Mouse (Mus musculus) embryonic facial prominence, embryonic 15.5 days (tissue): ENCODE measurements around the gene Gramd2. TPM values are rescaled to one million over a fixed set of nuclear protein-coding genes. Genes with fewer than 3 reads are reported as not detected.

ENCODE experiments used
- ATAC-seq: fragments of 200-750 bp; cut with Nextera tagmentation; 2 replicates; pipeline ENCODE4 v1.8.0; 2017; ENCODE audit warnings: low read depth, moderate TSS enrichment; ENCODE audit not compliant: insufficient number of reproducible peaks, low FRiP score, low TSS enrichment
- H3K27ac ChIP-seq: fragments of 300-500 bp; sonication (generic); replicated peaks from 2 replicates; pipeline ENCODE4 v1.5.1; 2015; ENCODE audit warnings: mild to moderate bottlenecking, inconsistent platforms
- H3K27me3 ChIP-seq: fragments of 300-500 bp; sonication (generic); 2 replicates; pipeline ENCODE4 v1.6.1; 2015; ENCODE audit warnings: inconsistent platforms
- H3K36me3 ChIP-seq: fragments of 300-500 bp; sonication (generic); 2 replicates; pipeline ENCODE4 v1.6.1; 2015; ENCODE audit warnings: mild to moderate bottlenecking, inconsistent platforms
- H3K4me1 ChIP-seq: fragments of 300-500 bp; sonication (generic); 2 replicates; pipeline ENCODE4 v1.6.1; 2015; ENCODE audit warnings: inconsistent platforms
- H3K4me2 ChIP-seq: fragments of 300-500 bp; sonication (generic); replicated peaks from 2 replicates; pipeline ENCODE4 v1.6.1; 2015; ENCODE audit warnings: mild to moderate bottlenecking, inconsistent platforms
- H3K4me3 ChIP-seq: fragments of 300-500 bp; sonication (generic); replicated peaks from 2 replicates; pipeline ENCODE4 v1.5.1; 2015; ENCODE audit warnings: mild to moderate bottlenecking, inconsistent platforms
- H3K9ac ChIP-seq: fragments of 300-500 bp; sonication (generic); 2 replicates; pipeline ENCODE4 v1.6.1; 2015; ENCODE audit warnings: inconsistent platforms
- H3K9me3 ChIP-seq: fragments of 300-500 bp; sonication (generic); replicated peaks from 2 replicates; pipeline ENCODE4 v1.6.1; 2016; ENCODE audit warnings: inconsistent platforms
- WGBS: fragments of 180-500 bp; shearing (Covaris S2); methylation state at CpG from one replicate; pipeline ENCODE4 v1.1.7; 2015; 5-methylcytosine and 5-hydroxymethylcytosine counted together
- polyA plus RNA-seq: library from polyadenylated mRNA; unstranded; fragments of >200 nt; fragmentation: Nextera tagmentation; extraction: Ambion mirVana; gene quantifications from 2 replicates; pipeline ENCODE4 v1.2.1, GENCODE M21; 2015

Gramd2 gene
- 6.6 and 7.6 TPM in 2 replicates for polyA plus RNA-seq

DNA sequence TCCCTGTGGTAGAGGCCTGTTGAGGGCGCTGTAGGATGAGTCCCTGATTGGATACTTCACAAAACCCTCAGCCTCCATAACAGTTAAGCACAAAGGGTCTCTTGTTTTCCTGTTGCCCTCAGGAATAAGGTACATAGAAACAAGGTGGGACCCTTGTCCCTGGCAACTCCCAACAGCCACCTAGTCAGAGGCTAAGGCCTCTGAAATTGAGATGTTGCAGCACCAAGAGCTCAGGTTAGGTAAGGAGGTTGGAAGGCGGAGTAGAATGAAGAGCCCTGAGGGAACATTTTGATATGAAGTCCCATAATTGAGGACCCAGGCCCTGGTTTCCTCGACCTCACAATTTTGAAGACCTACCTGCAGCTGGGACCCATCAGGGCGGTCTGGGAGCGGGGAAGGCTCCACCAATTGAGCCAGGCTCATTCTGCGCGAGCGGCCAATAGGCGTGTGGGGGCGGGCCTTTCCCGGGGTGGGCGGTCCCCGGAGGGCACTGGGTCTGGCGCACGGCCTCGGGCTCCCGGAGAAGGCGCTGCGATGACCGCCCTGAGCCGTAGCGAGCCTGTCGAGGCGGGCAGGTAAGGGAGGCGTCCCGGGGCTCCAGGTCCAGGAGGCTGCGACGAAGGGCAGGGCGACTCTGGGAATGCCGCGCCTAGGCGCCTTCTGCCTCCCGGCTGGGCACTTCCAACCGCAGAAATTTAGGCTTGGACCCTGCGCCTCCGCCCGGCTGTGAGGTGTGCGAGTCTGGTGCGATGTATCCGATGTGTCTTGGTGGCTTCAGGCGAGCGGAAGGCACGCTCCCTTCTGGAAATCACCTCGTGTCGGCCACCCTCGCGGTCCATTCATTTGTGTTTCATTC, at the start of gene Gramd2:
Gene Gramd2, plus strand, starts transcription at position 467 of the 856 bp plus-strand sequence.
- WGBS: 1% methylated on average over 47 of the region's 47 CpGs
- Histone ChIP-seq H3K4me1 (peaks cover 14% of the 10 kb centered on the region), H3K27ac (peak within 1 kb of the TSS; percentile 76), H3K9me3 (no peaks in the 10 kb centered on the region), H3K4me2 (peak within 1 kb of the TSS; percentile 91), H3K36me3 (peaks cover 45% of the 10 kb centered on the region), H3K4me3 (peak within 1 kb of the TSS; percentile 50), H3K27me3 (no peaks in the 10 kb centered on the region), H3K9ac (0 out of 2 replicates have a peak within 1 kb of the TSS, but pooled peaks have one; percentile 16)
- ATAC-seq: peak; percentile 90

DNA sequence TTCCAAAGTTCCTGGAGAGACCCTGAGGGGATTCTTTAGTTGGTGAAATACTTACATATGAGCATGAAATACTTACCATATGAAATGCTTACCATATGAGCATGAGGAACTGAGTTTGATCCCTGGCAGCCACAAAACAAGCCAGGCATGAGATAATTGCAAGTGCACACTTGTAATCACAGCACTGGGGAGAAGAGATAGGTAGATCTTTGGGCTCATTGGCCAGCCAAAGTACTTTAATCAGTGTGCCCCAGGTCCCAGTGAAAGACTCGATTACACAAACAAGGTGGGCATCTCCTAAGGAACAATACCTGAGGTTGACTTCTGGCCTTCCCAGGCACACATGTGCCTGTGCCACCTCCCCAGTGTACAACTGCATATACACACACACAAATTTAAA, 41.6 kb upstream of the Gramd2 start:
- Histone ChIP-seq H3K4me1 (0 out of 2 replicates have a peak, but pooled peaks cover 3% of the 10 kb centered on the region), H3K27ac (no peak overlapping the region; the same call in 1 of the 2 replicates), H3K4me2 (no peak overlapping the region), H3K9ac (no peak overlapping the region), H3K9me3 (no peaks in the 10 kb centered on the region), H3K27me3 (no peaks in the 10 kb centered on the region), H3K4me3 (no peak overlapping the region), H3K36me3 (peaks cover 68% of the 10 kb centered on the region)
- WGBS: 35% methylated on average over 1 of the region's 1 CpGs
- no peak for ATAC-seq

DNA sequence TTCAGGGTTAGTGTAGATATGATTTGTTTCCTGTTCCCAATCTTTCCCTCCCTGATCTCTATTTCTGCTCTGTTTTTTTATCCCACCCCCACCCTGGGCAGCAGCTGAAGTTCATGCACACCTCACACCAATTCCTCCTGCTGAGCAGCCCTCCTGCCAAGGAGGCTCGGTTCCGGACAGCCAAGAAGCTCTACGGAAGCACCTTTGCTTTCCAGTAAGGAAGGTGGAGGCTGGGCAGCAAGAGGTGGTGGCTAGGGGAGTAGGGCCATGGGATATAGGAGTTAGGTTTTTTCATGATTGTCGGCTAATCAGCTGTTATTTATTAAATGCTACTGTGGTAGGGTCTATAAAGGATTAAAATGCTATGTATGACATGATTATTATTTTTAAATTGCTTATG, 40.0 kb upstream of the Gramd2 start:
- H3K27me3 ChIP-seq: no peaks in the 10 kb centered on the region
- H3K27ac ChIP-seq: no peak overlapping the region
- ATAC-seq: no peak
- no peaks in the 10 kb centered on the region for H3K9me3 ChIP-seq
- no peak overlapping the region for H3K4me3 ChIP-seq
- 88% methylated on average over 4 of the region's 4 CpGs for WGBS
- H3K4me2 ChIP-seq: no peak overlapping the region
- 0 out of 2 replicates have a peak, but pooled peaks cover 3% of the 10 kb centered on the region for H3K4me1 ChIP-seq
- H3K9ac ChIP-seq: no peak overlapping the region
- H3K36me3 ChIP-seq: peaks cover 56% of the 10 kb centered on the region

DNA sequence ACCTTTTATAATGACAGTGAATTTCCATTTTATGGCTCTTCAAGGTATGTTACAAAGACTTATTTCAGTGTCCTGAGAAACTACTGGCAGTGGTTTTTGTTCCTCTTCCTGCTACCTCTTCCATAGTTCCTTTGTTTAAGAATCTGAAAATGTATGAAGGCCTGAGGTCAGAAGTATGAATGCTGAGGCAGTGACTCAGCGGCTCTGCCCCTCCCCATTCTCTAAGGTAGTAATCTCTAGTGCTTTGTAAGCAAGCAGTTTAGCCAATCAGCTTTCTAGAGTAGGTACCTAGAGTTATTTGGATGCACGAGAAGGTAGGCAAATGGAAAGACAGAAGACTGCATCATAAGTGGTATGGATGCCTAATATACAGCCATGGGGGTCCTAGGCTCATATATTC, 38.6 kb upstream of the Gramd2 start:
- WGBS: 84% methylated on average over 2 of the region's 2 CpGs
- Histone ChIP-seq H3K4me1 (0 out of 2 replicates have a peak, but pooled peaks cover 3% of the 10 kb centered on the region), H3K4me2 (no peak overlapping the region), H3K9me3 (no peaks in the 10 kb centered on the region), H3K9ac (no peak overlapping the region), H3K4me3 (no peak overlapping the region), H3K36me3 (peaks cover 45% of the 10 kb centered on the region), H3K27me3 (no peaks in the 10 kb centered on the region), H3K27ac (no peak overlapping the region)
- no peak for ATAC-seq

DNA sequence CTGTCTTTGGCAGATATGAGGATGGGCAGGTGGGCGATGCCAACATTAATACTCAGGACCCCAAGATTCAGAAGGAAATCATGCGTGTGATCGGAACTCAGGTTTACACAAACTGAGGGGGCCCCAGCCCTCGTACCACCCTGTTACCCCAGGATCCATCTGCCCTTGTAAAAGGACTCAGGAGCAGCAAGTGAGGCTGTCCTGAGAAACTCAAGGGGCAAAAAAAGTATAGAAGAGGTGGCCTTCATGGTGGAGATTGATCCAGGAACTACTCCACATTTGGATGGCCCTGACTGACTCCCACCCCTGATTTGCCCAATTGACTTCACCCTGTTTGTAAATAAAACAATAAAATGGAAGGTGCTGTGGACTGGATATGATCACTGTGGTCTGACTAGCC, 30.0 kb upstream of the Gramd2 start:
- no peak for ATAC-seq
- H3K36me3 ChIP-seq: peaks cover 35% of the 10 kb centered on the region
- H3K27ac ChIP-seq: no peak overlapping the region
- H3K9ac ChIP-seq: no peak overlapping the region
- H3K4me2 ChIP-seq: no peak overlapping the region
- 97% methylated on average over 4 of the region's 4 CpGs for WGBS
- H3K9me3 ChIP-seq: no peaks in the 10 kb centered on the region
- no peaks in the 10 kb centered on the region for H3K27me3 ChIP-seq
- H3K4me1 ChIP-seq: 0 out of 2 replicates have a peak, but pooled peaks cover under 1% of the 10 kb centered on the region
- no peak overlapping the region for H3K4me3 ChIP-seq

DNA sequence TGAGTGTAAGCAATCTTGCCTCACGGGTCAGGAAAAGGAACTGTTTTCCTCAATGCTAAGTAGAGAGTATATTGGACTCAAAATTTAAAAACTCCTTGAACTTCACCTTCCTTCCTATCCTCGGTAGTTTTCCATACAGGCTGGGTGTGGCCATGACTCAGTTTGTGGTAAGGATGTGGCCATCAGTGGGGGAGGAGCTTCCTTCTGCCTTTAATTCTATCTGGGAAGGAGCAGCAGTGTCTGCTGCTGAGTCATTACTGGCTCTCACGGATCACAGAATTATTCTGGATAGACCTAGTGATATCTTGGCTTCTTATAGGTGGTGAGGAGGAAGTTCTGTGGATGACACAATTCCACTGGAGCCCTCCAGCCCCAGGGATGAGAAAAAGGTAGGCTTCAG, 26.6 kb upstream of the Gramd2 start:
- Histone ChIP-seq H3K27ac (no peak overlapping the region), H3K9ac (no peak overlapping the region), H3K27me3 (no peaks in the 10 kb centered on the region), H3K9me3 (no peaks in the 10 kb centered on the region), H3K4me2 (no peak overlapping the region), H3K36me3 (peaks cover 29% of the 10 kb centered on the region), H3K4me3 (no peak overlapping the region), H3K4me1 (peaks cover 19% of the 10 kb centered on the region)
- WGBS: 31% methylated on average over 3 of the region's 3 CpGs
- no peak for ATAC-seq

DNA sequence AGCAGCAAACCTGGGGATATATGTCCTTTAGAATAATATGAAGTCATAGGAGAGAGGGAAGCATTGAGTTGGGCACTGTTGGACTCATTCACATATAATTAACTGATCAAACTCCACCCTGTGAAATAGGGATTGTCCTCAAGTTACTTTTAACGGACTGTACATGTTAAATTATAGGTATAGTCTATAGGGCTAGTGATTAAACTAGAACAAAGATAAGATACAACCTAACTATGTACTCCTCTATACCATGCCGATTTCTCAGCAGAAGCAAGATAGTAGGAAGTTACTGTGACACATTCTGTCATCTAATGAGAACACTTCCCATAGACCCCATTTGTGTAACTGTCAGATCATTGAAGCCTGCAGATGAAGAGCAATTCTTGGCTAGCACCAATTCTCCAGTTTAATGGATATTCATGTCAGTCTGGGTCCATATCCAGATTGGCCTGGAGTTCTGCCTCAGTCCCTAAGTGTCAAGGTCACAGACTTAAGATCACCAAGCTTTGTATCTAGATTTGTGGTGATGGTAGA, 25.4 kb upstream of the Gramd2 start:
- Histone ChIP-seq H3K27me3 (no peaks in the 10 kb centered on the region), H3K9ac (no peak overlapping the region), H3K4me3 (no peak overlapping the region), H3K4me1 (peaks cover 29% of the 10 kb centered on the region), H3K4me2 (no peak overlapping the region), H3K27ac (no peak overlapping the region), H3K9me3 (no peaks in the 10 kb centered on the region), H3K36me3 (peaks cover 17% of the 10 kb centered on the region)
- ATAC-seq: no peak
- WGBS: 79% methylated on average over 2 of the region's 2 CpGs

DNA sequence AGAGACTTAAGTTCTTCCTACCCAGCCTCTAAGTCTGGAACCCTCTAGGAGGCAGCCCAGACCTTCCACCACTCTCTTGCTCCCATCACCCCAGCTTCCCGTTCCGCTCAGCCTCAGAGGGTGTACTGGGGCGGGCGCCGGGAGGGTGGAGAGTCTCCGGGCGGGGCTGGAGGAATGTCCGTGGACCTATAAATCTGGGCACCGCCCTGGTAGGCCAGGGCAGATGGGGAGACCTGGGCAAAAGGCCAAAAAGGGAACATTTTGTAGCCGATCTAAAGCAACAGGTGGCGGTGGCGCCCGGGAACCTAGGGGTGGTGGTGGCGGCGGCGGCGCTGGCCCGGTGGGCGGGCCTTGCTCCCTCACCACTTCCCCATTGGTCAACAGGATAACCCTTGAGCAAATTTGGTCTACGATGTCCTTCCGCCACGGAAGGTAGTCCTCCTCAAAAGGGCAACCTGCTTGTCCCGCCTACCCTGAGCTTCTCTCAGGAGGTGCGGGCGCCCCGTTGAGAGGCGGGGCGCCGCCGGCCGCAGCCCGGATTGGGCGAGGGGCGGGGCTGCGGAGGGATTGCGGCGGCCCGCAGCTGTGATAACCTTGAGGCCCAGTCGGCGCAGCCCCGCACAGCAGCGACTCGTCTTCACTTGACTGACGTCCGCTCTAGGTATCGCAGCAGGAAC, 23.8 kb upstream of the Gramd2 start, which contains the start of gene Pkm:
Gene Pkm, plus strand, starts transcription at position 411 of the 677 bp plus-strand sequence.
- WGBS: under 1% methylated on average over 46 of the region's 46 CpGs

DNA sequence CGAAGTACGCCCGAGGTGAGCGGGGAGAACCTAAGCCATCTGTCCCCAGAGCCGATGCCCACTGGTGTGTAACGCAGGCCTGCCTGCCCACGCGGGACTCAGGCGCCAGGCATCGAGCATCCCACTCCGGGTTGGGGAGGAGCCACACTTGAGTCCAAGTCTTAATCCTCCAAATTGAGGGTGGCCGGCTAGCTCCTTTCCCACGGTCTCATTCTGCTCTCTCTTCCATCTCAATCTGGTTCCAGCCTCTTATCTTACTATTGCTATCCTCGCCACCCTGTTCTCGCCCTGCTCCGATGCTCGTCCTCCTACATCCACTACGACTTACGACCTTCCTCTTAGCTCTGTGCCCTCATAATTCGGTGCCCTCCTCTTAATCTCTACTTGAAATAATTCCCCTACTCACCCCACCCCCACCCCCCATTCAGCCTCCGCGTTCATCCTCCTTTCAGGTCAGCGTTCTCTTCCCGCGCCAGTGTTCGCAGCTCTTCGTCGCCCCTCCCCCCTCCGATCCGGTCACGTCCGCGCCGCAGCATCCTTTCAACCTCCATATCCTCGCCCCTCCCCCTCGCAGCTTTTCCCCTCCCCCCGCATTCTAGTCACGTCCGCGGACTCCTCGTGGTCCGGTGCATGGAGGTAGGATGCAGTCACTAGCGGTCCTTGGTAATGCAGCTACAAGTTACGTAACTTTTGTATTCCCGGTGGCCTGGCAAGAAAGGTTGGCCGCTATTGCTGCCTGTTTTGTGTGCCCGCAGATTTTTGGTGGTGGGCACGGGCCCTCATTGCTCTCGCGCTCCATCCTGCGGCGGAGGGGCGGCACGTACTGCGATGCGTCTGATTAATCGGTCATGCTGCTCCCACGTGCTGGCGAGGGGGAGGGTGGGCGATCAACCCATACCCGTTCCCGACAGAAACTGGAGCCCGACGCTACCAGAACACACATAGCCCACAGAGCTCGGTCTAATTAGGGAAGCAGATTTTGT, 23.0 kb upstream of the Gramd2 start:
- H3K36me3 ChIP-seq: peaks cover 16% of the 10 kb centered on the region; the same call in 1 of the 2 replicates
- H3K4me2 ChIP-seq: peak overlapping the region; percentile 67
- H3K4me3 ChIP-seq: peak overlapping the region; percentile 77
- peak overlapping the region; percentile 68 for H3K9ac ChIP-seq
- WGBS: under 1% methylated on average over 65 of the region's 65 CpGs
- no peaks in the 10 kb centered on the region for H3K9me3 ChIP-seq
- no peaks in the 10 kb centered on the region for H3K27me3 ChIP-seq
- H3K4me1 ChIP-seq: peaks cover 53% of the 10 kb centered on the region
- H3K27ac ChIP-seq: peak overlapping the region; percentile 97
- ATAC-seq: peak; percentile 4; the same call in 1 of the 2 replicates

More for the DNA sequence above, 23.8 kb upstream of the Gramd2 start, which contains the start of gene Pkm:
- ATAC-seq: peak; percentile 91
- Histone ChIP-seq H3K4me1 (peaks cover 45% of the 10 kb centered on the region), H3K9ac (peak within 1 kb of the TSS; percentile 68), H3K9me3 (no peaks in the 10 kb centered on the region), H3K27ac (peak within 1 kb of the TSS; percentile 97), H3K36me3 (peaks cover 14% of the 10 kb centered on the region), H3K4me3 (peak within 1 kb of the TSS; percentile 77), H3K4me2 (peak within 1 kb of the TSS; percentile 67), H3K27me3 (no peaks in the 10 kb centered on the region)

DNA sequence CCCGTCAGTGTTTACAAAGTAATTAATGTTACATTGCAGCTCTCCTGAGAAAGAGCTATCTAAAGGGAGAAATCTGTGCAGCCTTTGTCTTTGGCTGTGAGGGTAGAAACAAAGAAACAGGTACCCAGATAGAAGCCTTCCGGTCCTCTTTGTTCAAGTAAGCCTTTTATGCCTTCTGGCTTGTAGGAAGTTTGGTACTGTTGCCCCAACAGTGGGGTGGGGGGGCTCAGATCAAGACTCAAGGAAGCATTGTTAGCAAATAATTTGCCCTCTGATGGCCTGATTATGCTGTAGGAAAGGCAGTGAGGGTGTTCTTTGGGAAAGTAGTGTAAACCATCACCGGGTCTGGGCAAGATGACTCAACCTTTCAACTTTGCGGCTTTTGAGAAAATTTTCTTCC, 21.8 kb upstream of the Gramd2 start:
- H3K27me3 ChIP-seq: no peaks in the 10 kb centered on the region
- H3K9ac ChIP-seq: peak overlapping the region; percentile 68; the same call in 1 of the 2 replicates
- peak overlapping the region; percentile 77 for H3K4me3 ChIP-seq
- H3K36me3 ChIP-seq: peaks cover 20% of the 10 kb centered on the region; the same call in 1 of the 2 replicates
- 4% methylated on average over 4 of the region's 4 CpGs for WGBS
- H3K27ac ChIP-seq: peak overlapping the region; percentile 97
- H3K4me2 ChIP-seq: peak overlapping the region; percentile 67
- no peak for ATAC-seq
- no peaks in the 10 kb centered on the region for H3K9me3 ChIP-seq
- H3K4me1 ChIP-seq: peaks cover 53% of the 10 kb centered on the region
